Mouse (Mus musculus) cortical plate, adult 2 months (tissue): ENCODE data around the gene Nrip1. TPM values are rescaled to one million over a fixed set of nuclear protein-coding genes. Genes with fewer than 3 reads are reported as not detected.

Experiments used
- H3K27ac ChIP-seq: fragments of 200-500 bp; 2 replicates; pipeline ENCODE4 v1.5.1; 2012; ENCODE audit warnings: low read length, control low read depth, inconsistent platforms; ENCODE audit not compliant: insufficient read depth
- H3K4me1 ChIP-seq: fragments of 200-500 bp; 2 replicates; pipeline ENCODE4 v1.6.1; 2011; ENCODE audit warnings: low read length; ENCODE audit not compliant: control insufficient read depth, insufficient read depth
- H3K4me3 ChIP-seq: fragments of 200-500 bp; 2 replicates; pipeline ENCODE4 v1.5.1; 2011; ENCODE audit warnings: mild to moderate bottlenecking, low read length, control low read depth; ENCODE audit not compliant: insufficient read depth
- CTCF ChIP-seq: fragments of 200-500 bp; IDR thresholded peaks from 2 replicates; pipeline ENCODE4 v1.5.1; 2011; ENCODE audit warnings: mild to moderate bottlenecking, control low read depth, low read length; ENCODE audit not compliant: insufficient read depth; ENCODE audit errors: extremely low read depth
- POLR2A ChIP-seq: fragments of 200-500 bp; IDR thresholded peaks from 2 replicates; pipeline ENCODE4 v1.6.1; 2011; ENCODE audit warnings: mild to moderate bottlenecking, low read length, control low read depth; ENCODE audit not compliant: insufficient read depth; ENCODE audit errors: extremely low read depth
- polyA plus RNA-seq: library from polyadenylated mRNA; depleted of rRNA; stranded (reverse); fragments of >200 nt; gene quantifications from 2 replicates; pipeline ENCODE4 v1.2.3, GENCODE M21; 2012; rRNA removed

The Nrip1 gene
- polyA plus RNA-seq, result 7.5 and 7.7 TPM in 2 replicates

GRCm38 (mm10) chr16:76373671-76374091 is at the start of gene Nrip1:
Nrip1 (minus strand) TSS chr16:76373827.
- TF ChIP-seq CTCF, result no peak
- TF ChIP-seq POLR2A, result peak; percentile 50
- H3K4me1 ChIP-seq, result peaks cover 1% of the 10 kb centered on the region; the same call in 1 of the 2 replicates
- peak within 1 kb of the TSS; percentile 93 for H3K27ac ChIP-seq
- H3K4me3 ChIP-seq, result peak within 1 kb of the TSS; percentile 76

- H3K4me1 ChIP-seq, result no peaks in the 10 kb centered on the region
- TF ChIP-seq CTCF (no peak), POLR2A (no peak)
- H3K27ac ChIP-seq, result no peak overlapping the region
- H3K4me3 ChIP-seq, result no peak overlapping the region
Observed at GRCm38 (mm10) chr16:76422531-76422930, 48.9 kb upstream of the Nrip1 start.

- H3K27ac ChIP-seq, result no peak overlapping the region
- TF ChIP-seq CTCF (no peak), POLR2A (no peak)
Observed at GRCm38 (mm10) chr16:76419849-76420248, 46.2 kb upstream of the Nrip1 start.

DNA sequence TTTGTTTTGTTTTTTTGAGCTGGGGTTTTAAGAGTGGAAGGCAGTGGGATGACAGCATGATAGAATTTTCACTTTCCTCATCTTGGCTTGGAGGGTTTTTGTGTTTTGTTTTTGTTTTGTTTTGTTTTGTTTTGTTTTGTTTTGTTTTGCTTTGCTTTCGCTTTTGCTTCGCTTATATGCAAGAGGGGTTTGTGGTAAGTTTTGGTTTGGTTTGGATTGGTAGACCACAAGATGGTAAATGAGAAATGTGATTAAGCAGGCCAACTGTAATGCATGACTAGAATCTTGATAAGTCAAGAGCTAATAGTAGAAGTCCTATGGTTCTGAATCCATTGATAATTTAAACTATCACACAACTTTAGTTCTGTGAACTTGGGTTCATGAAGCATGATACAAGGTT is 42.9 kb upstream of the Nrip1 start:
- no peak for TF ChIP-seq POLR2A
- TF ChIP-seq CTCF, result no peak
- H3K4me1 ChIP-seq, result no peaks in the 10 kb centered on the region

More at GRCm38 (mm10) chr16:76419849-76420248, 46.2 kb upstream of the Nrip1 start:
- Histone ChIP-seq H3K4me3 (no peak overlapping the region), H3K4me1 (no peaks in the 10 kb centered on the region)

GRCm38 (mm10) chr16:76416060-76416438 is 42.4 kb upstream of the Nrip1 start:
- no peak overlapping the region for H3K27ac ChIP-seq
- H3K4me3 ChIP-seq, result no peak overlapping the region

More for the DNA sequence above, 42.9 kb upstream of the Nrip1 start:
- H3K4me3 ChIP-seq, result no peak overlapping the region
- no peak overlapping the region for H3K27ac ChIP-seq

GRCm38 (mm10) chr16:76415407-76416059 is 41.9 kb upstream of the Nrip1 start:
- no peak overlapping the region for H3K4me3 ChIP-seq
- TF ChIP-seq POLR2A, result no peak
- TF ChIP-seq CTCF, result no peak
- no peaks in the 10 kb centered on the region for H3K4me1 ChIP-seq
- H3K27ac ChIP-seq, result no peak overlapping the region

More at GRCm38 (mm10) chr16:76416060-76416438, 42.4 kb upstream of the Nrip1 start:
- no peak for TF ChIP-seq CTCF
- TF ChIP-seq POLR2A, result no peak
- no peaks in the 10 kb centered on the region for H3K4me1 ChIP-seq

DNA sequence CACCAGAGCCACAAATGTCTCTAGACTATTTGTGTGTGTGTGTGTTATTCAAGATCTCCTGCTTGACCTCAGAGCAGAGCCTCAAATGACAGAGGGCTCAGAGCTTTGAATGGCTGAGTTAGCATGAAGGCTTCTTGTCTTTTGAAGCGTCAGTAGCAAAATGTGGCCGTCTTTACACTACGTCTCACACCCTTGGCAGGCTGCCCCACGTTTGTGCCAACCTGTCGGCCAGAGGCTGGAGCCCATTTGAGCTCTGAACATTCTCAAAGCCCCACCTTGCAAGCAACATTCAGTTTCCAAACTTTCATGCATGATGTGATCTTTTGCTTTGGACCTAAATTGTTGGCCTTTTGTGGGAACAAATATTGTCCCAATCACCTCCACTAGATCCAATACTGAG is 40.9 kb upstream of the Nrip1 start:
- Histone ChIP-seq H3K4me1 (no peaks in the 10 kb centered on the region), H3K27ac (no peak overlapping the region), H3K4me3 (no peak overlapping the region)
- TF ChIP-seq POLR2A (no peak), CTCF (no peak)

- no peak for TF ChIP-seq CTCF
- TF ChIP-seq POLR2A, result no peak
- no peak overlapping the region for H3K4me3 ChIP-seq
- H3K27ac ChIP-seq, result no peak overlapping the region
- H3K4me1 ChIP-seq, result no peaks in the 10 kb centered on the region
Observed at GRCm38 (mm10) chr16:76413581-76413980, 40.0 kb upstream of the Nrip1 start.

DNA sequence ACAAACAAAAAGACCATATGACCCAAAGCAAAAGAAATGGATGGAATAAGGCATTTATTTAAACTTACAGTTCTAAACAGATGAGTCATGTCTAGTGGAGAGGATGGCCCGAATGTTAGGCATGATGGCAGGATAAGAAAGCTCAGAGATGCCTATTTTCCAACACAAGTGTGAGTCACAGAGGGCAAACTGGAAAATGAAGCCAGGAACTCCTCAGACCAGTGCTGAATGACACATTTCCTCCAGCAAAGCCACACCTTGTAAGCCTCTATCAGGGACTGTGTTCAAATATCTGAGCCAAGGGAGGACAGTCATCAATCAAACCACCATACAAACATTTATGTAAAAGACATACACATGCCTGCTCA is 35.7 kb upstream of the Nrip1 start:
- Histone ChIP-seq H3K4me1 (no peaks in the 10 kb centered on the region), H3K27ac (no peak overlapping the region; the same call in 1 of the 2 replicates), H3K4me3 (no peak overlapping the region)

DNA sequence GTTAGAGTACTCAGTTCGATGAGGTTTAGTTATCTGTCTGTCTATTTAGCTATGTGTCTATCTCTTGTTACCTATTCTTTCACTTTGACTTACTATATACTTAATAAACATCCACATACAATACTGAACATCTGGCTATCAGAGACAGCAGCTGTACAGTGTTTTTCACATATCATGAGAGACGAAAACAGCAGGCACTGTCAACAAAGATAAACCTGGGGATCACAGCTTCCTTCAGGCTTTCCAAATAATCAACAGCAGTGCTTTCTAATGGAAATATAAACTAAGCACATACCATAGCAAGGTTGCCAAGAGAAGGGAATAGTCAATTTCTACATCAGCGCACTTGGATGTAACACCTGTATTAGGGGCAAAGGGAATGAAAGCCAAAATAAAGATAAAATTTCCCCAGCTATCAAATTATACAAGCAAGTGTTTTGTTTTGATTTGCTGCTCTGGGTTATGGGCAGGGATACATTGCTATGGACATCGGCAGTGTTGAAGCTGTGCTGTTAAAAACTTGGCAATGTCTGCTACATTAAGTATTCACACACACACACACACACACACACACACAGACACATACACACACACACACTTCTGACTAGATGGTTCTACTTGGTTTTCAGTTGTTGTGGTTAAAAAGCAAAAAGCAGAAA is 35.2 kb upstream of the Nrip1 start:
- Histone ChIP-seq H3K27ac (no peak overlapping the region), H3K4me3 (no peak overlapping the region), H3K4me1 (no peaks in the 10 kb centered on the region)
- TF ChIP-seq CTCF (no peak), POLR2A (no peak)

More for the DNA sequence above, 35.7 kb upstream of the Nrip1 start:
- TF ChIP-seq CTCF (no peak), POLR2A (no peak)

- Histone ChIP-seq H3K4me3 (no peak overlapping the region), H3K27ac (no peak overlapping the region), H3K4me1 (no peaks in the 10 kb centered on the region)
- TF ChIP-seq CTCF (no peak), POLR2A (no peak)
Observed at GRCm38 (mm10) chr16:76408241-76408640, 34.6 kb upstream of the Nrip1 start.
